Mouse (Mus musculus) thymus, adult 2 months (tissue): ENCODE measurements around the gene Gm6377. TPM values are rescaled to one million over a fixed set of nuclear protein-coding genes. Genes with fewer than 3 reads are reported as not detected.

Experiments used
- DNase-seq: peaks from one replicate; pipeline ENCODE4 v3.0.0; 2021
- H3K27ac ChIP-seq: fragments of 200-500 bp; 2 replicates; pipeline ENCODE4 v1.5.1; 2012; ENCODE audit warnings: low read length, control low read depth; ENCODE audit not compliant: control insufficient read depth, insufficient read depth
- H3K27me3 ChIP-seq: fragments of 200-500 bp; 2 replicates; pipeline ENCODE4 v1.6.1; 2012; ENCODE audit warnings: mild to moderate bottlenecking, low read length, moderate library complexity, mixed read lengths; ENCODE audit not compliant: control insufficient read depth, insufficient read depth
- H3K36me3 ChIP-seq: fragments of 200-500 bp; 2 replicates; pipeline ENCODE4 v1.6.1; 2012; ENCODE audit warnings: mild to moderate bottlenecking, low read length, moderate library complexity; ENCODE audit not compliant: control insufficient read depth, insufficient read depth
- H3K4me1 ChIP-seq: fragments of 200-500 bp; replicated peaks from 2 replicates; pipeline ENCODE4 v1.6.1; 2012; ENCODE audit warnings: low read length; ENCODE audit not compliant: control insufficient read depth, insufficient read depth
- H3K4me3 ChIP-seq: fragments of 200-500 bp; 2 replicates; pipeline ENCODE4 v1.5.1; 2012; ENCODE audit warnings: mild to moderate bottlenecking, low read length, control low read depth, moderate library complexity; ENCODE audit not compliant: control insufficient read depth, insufficient read depth
- CTCF ChIP-seq: fragments of 200-500 bp; IDR thresholded peaks from 2 replicates; pipeline ENCODE4 v1.5.1; 2012; ENCODE audit warnings: mild to moderate bottlenecking, control low read depth, low read length, moderate library complexity, borderline replicate concordance; ENCODE audit not compliant: control insufficient read depth, poor library complexity, insufficient read depth; ENCODE audit errors: extremely low read depth
- POLR2A ChIP-seq: fragments of 200-500 bp; IDR thresholded peaks from 2 replicates; pipeline ENCODE4 v1.6.1; 2012; ENCODE audit warnings: mild to moderate bottlenecking, low read length, control low read depth, moderate library complexity; ENCODE audit not compliant: control insufficient read depth, poor library complexity, insufficient read depth; ENCODE audit errors: extremely low read depth
- WGBS: fragments of 180-500 bp; shearing (Covaris S2); methylation state at CpG from one replicate; pipeline ENCODE4 v1.1.7; 2018; 5-methylcytosine and 5-hydroxymethylcytosine counted together
- polyA plus RNA-seq: library from polyadenylated mRNA; depleted of rRNA; stranded (reverse); fragments of >200 nt; gene quantifications from 2 replicates; pipeline ENCODE4 v1.2.3, GENCODE M21; 2012; rRNA removed

The Gm6377 gene
- polyA plus RNA-seq, result 0.05 TPM in 2 replicates

GRCm38 (mm10) chrX:109196468-109196867, at the start of gene Gm6377:
Gm6377 (plus strand) TSS chrX:109196756.
- H3K4me3 ChIP-seq, result no peak within 1 kb of the TSS

GRCm38 (mm10) chrX:109147108-109147507, 49.4 kb upstream of the Gm6377 start:
- H3K4me1 ChIP-seq, result no peaks in the 10 kb centered on the region
- no peak for DNase-seq
- no peak overlapping the region for H3K4me3 ChIP-seq
- H3K36me3 ChIP-seq, result no peaks in the 10 kb centered on the region
- no peak for TF ChIP-seq POLR2A
- no peak for TF ChIP-seq CTCF
- no peaks in the 10 kb centered on the region for H3K27me3 ChIP-seq
- 90% methylated on average over 3 of the region's 3 CpGs for WGBS
- no peak overlapping the region for H3K27ac ChIP-seq

More at GRCm38 (mm10) chrX:109196468-109196867, at the start of gene Gm6377:
- WGBS, result 72% methylated on average over 4 of the region's 4 CpGs
- Histone ChIP-seq H3K4me1 (no peaks in the 10 kb centered on the region), H3K27ac (no peak within 1 kb of the TSS), H3K36me3 (no peaks in the 10 kb centered on the region), H3K27me3 (no peaks in the 10 kb centered on the region)
- DNase-seq, result no peak
- TF ChIP-seq POLR2A (no peak), CTCF (no peak)

- H3K4me1 ChIP-seq, result no peaks in the 10 kb centered on the region
- 88% methylated on average over 2 of the region's 2 CpGs for WGBS
- no peak for TF ChIP-seq POLR2A
- no peak for TF ChIP-seq CTCF
- H3K27me3 ChIP-seq, result no peaks in the 10 kb centered on the region
- H3K4me3 ChIP-seq, result no peak overlapping the region
- no peaks in the 10 kb centered on the region for H3K36me3 ChIP-seq
- DNase-seq, result no peak
- no peak overlapping the region for H3K27ac ChIP-seq
These were observed 45.3 kb upstream of the Gm6377 start for GRCm38 (mm10) chrX:109151228-109151627.

GRCm38 (mm10) chrX:109160326-109160725, 36.2 kb upstream of the Gm6377 start:
- H3K27ac ChIP-seq, result no peak overlapping the region
- WGBS, result 79% methylated on average over 1 of the region's 1 CpGs
- TF ChIP-seq POLR2A, result no peak
- no peak for TF ChIP-seq CTCF

GRCm38 (mm10) chrX:109160901-109161300, 35.7 kb upstream of the Gm6377 start:
- no peak for DNase-seq
- 83% methylated on average over 4 of the region's 4 CpGs for WGBS
- TF ChIP-seq CTCF (no peak), POLR2A (no peak)
- no peaks in the 10 kb centered on the region for H3K4me1 ChIP-seq
- no peaks in the 10 kb centered on the region for H3K36me3 ChIP-seq
- H3K27me3 ChIP-seq, result no peaks in the 10 kb centered on the region
- no peak overlapping the region for H3K4me3 ChIP-seq
- H3K27ac ChIP-seq, result no peak overlapping the region

More at GRCm38 (mm10) chrX:109160326-109160725, 36.2 kb upstream of the Gm6377 start:
- no peaks in the 10 kb centered on the region for H3K4me1 ChIP-seq
- H3K36me3 ChIP-seq, result no peaks in the 10 kb centered on the region
- no peaks in the 10 kb centered on the region for H3K27me3 ChIP-seq
- DNase-seq, result no peak
- H3K4me3 ChIP-seq, result no peak overlapping the region

GRCm38 (mm10) chrX:109175038-109175437, 21.5 kb upstream of the Gm6377 start:
- WGBS, result 20% methylated on average over 2 of the region's 2 CpGs
- H3K27me3 ChIP-seq, result no peaks in the 10 kb centered on the region
- no peak overlapping the region for H3K27ac ChIP-seq
- no peak for DNase-seq
- no peaks in the 10 kb centered on the region for H3K4me1 ChIP-seq
- no peaks in the 10 kb centered on the region for H3K36me3 ChIP-seq
- TF ChIP-seq POLR2A (no peak), CTCF (no peak)
- no peak overlapping the region for H3K4me3 ChIP-seq

GRCm38 (mm10) chrX:109175470-109175869, 21.1 kb upstream of the Gm6377 start:
- TF ChIP-seq POLR2A (no peak), CTCF (no peak)
- DNase-seq, result no peak

More at GRCm38 (mm10) chrX:109175470-109175869, 21.1 kb upstream of the Gm6377 start:
- Histone ChIP-seq H3K36me3 (no peaks in the 10 kb centered on the region), H3K27ac (no peak overlapping the region), H3K27me3 (no peaks in the 10 kb centered on the region), H3K4me3 (no peak overlapping the region), H3K4me1 (no peaks in the 10 kb centered on the region)
- WGBS, result 66% methylated on average over 3 of the region's 3 CpGs
